Mouse (Mus musculus) heart, adult 2 months (tissue): ENCODE measurements around the gene Pigg. TPM values are rescaled to one million over a fixed set of nuclear protein-coding genes. Genes with fewer than 3 reads are reported as not detected.

Experiments
- DNase-seq, 2 experiments: peaks; one replicate each; pipeline ENCODE4 v3.0.0; 2021
- H3K27ac ChIP-seq: fragments of 200-600 bp; 2 replicates; pipeline ENCODE4 v1.8.1; 2022
- H3K27me3 ChIP-seq: fragments of 200-500 bp; 2 replicates; pipeline ENCODE4 v1.6.1; 2012; ENCODE audit warnings: mild to moderate bottlenecking, low read length, inconsistent platforms, mixed read lengths; ENCODE audit not compliant: control insufficient read depth, insufficient read depth
- H3K36me3 ChIP-seq: fragments of 200-500 bp; 2 replicates; pipeline ENCODE4 v1.6.1; 2012; ENCODE audit warnings: low read length, inconsistent platforms; ENCODE audit not compliant: control insufficient read depth, insufficient read depth
- H3K4me1 ChIP-seq: fragments of 200-500 bp; 2 replicates; pipeline ENCODE4 v1.6.1; 2011; ENCODE audit warnings: low read length; ENCODE audit not compliant: control insufficient read depth, insufficient read depth
- H3K4me3 ChIP-seq: fragments of 200-600 bp; 2 replicates; pipeline ENCODE4 v1.8.1; 2022
- H3K79me2 ChIP-seq: fragments of 200-500 bp; replicated peaks from 2 replicates; pipeline ENCODE4 v1.6.1; 2012; ENCODE audit warnings: mild to moderate bottlenecking, inconsistent platforms, low read length, moderate library complexity, mixed read lengths; ENCODE audit not compliant: control insufficient read depth, insufficient read depth
- H3K9ac ChIP-seq: fragments of 200-500 bp; 2 replicates; pipeline ENCODE4 v1.6.1; 2012; ENCODE audit warnings: low read depth, mild to moderate bottlenecking, control low read depth, inconsistent platforms, low read length, mixed read lengths
- CTCF ChIP-seq: fragments of 200-600 bp; IDR thresholded peaks from 2 replicates; pipeline ENCODE4 v1.8.1; 2022; ENCODE audit warnings: antibody characterized with exemption, mild to moderate bottlenecking, moderate library complexity
- EP300 ChIP-seq: fragments of 200-500 bp; IDR thresholded peaks from 2 replicates; pipeline ENCODE4 v1.6.1; 2011; ENCODE audit warnings: low read depth, low read length, control low read depth; ENCODE audit not compliant: insufficient read depth
- POLR2A ChIP-seq: fragments of 200-500 bp; IDR thresholded peaks from 2 replicates; pipeline ENCODE4 v1.6.1; 2011; ENCODE audit warnings: mild to moderate bottlenecking, low read depth, low read length, control low read depth; ENCODE audit not compliant: insufficient read depth
- WGBS: fragments of 180-500 bp; shearing (Covaris S2); methylation state at CpG from one replicate; pipeline ENCODE4 v1.1.7; 2018; 5-methylcytosine and 5-hydroxymethylcytosine counted together
- intact Hi-C: fragments of 180-260 bp; cut with DNase I; formaldehyde crosslinking; loops from one replicate; pipeline ENCODE4 v1.15.1; 2025
- polyA plus RNA-seq: library from polyadenylated mRNA; depleted of rRNA; stranded (reverse); fragments of >200 nt; gene quantifications from 2 replicates; pipeline ENCODE4 v1.2.3, GENCODE M21; 2012
- total RNA-seq, 2 experiments: library from RNA; stranded (reverse); gene quantifications; 2 replicates each; pipeline ENCODE4 v1.2.3; 2021

Gene Pigg
- total and polyA plus RNA-seq, 3 experiments: 5.9 to 10.4 (median 10.0) TPM

DNA sequence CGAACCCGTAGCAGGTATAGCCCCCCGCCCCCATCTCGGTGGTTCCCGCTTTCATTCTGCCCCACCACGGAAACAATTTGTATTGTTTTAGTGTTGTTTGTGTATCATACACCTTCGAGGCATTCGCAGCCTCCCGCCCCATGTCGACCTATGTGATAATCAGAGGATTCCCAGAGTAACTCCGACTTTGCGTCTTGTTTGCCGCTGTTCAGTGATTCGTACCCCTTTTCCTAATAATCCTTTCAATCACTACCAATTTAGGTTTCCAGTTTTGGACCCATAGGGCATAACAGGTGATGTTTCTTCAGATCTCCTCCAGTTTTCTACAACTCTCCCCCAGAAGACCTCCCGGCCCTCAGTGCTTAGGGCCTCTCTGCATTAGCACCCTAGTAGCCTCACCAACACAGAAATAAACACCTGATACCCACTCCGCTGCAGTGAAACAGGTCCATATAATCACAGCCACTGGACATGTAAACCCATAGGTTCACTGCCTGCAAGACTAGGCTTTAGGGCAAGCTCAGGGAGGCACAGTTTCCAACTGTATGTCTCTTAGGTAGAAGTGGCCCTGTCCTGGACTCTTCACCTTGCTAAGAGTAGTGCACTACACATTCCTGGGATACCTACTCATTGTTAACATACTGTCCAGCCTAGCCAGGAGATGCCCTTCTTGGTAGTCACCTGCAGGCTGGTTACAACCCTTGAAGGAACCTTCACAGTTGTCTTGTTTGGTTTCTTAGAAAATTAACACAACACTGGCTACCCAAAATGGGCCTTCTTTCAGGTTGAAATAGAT, 854 bp downstream of the Pigg start:
- H3K27ac ChIP-seq: peak overlapping the region; percentile 92
- H3K36me3 ChIP-seq: no peaks in the 10 kb centered on the region
- no peak for DNase-seq
- H3K9ac ChIP-seq: peak overlapping the region; percentile 89
- TF ChIP-seq EP300: no peak
- TF ChIP-seq POLR2A: no peak
- TF ChIP-seq CTCF: no peak
- intact Hi-C loops: no loop called here
- 4% methylated on average over 16 of the region's 16 CpGs for WGBS
- H3K27me3 ChIP-seq: no peaks in the 10 kb centered on the region
- peaks cover 4% of the 10 kb centered on the region for H3K4me1 ChIP-seq
- no peaks in the 10 kb centered on the region for H3K79me2 ChIP-seq
- peak overlapping the region; percentile 91 for H3K4me3 ChIP-seq

DNA sequence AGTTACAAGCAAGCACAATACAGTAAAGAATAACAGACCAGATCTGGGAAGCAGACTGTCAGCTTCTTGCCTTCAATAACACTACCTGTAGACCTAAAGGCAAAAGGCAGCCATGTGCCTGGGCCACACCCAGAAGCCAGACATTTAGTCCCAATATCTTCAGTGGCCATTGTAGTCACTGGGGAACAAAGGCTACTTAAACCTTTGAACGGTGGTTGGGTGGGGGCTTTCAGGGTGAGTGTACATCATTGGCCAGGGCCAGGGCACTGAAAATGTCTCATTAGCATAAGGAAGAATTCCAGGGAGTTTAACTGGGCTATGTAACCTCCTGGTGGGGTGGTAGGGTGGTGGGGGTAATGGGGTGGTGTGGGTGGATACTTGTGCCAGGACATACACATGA, 18.6 kb downstream of the Pigg start:
- H3K4me3 ChIP-seq: no peak overlapping the region
- no peak overlapping the region for H3K9ac ChIP-seq
- no peak for DNase-seq
- H3K79me2 ChIP-seq: no peaks in the 10 kb centered on the region
- no peak for TF ChIP-seq POLR2A
- no peak for TF ChIP-seq CTCF
- no peak for TF ChIP-seq EP300
- H3K27ac ChIP-seq: no peak overlapping the region
- no peaks in the 10 kb centered on the region; the same call in 1 of the 2 replicates for H3K36me3 ChIP-seq
- no peaks in the 10 kb centered on the region for H3K4me1 ChIP-seq
- intact Hi-C loops: no loop called here
- WGBS: 76% methylated on average over 1 of the region's 1 CpGs
- H3K27me3 ChIP-seq: no peaks in the 10 kb centered on the region

DNA sequence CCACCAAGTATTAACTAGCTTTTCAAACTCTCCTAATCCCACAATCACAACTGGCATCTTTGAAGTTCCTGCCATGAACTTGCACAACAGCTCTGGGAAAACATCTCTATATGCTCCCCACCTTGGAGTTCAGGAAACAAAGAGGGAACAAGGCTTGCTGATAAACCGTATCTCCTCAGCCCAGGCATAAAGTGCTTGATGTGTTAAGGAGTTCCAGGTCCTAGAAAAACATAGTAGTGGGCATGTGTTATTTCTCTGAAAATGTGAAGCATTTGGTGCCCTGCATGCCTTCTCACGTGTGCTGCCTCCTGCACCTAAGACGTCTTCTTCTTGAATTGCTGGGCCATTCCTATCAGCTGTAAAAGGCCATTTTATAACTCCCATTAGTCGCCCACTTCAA, 25.0 kb downstream of the Pigg start:
- no peak for TF ChIP-seq EP300
- TF ChIP-seq POLR2A: no peak
- TF ChIP-seq CTCF: no peak
- no peak overlapping the region for H3K27ac ChIP-seq
- no peaks in the 10 kb centered on the region for H3K4me1 ChIP-seq
- 69% methylated on average over 4 of the region's 4 CpGs for WGBS
- H3K27me3 ChIP-seq: no peaks in the 10 kb centered on the region
- intact Hi-C loops: no loop called here
- no peaks in the 10 kb centered on the region for H3K79me2 ChIP-seq
- no peak overlapping the region for H3K4me3 ChIP-seq
- peaks cover 4% of the 10 kb centered on the region; the same call in 1 of the 2 replicates for H3K36me3 ChIP-seq
- no peak overlapping the region for H3K9ac ChIP-seq
- DNase-seq: no peak

DNA sequence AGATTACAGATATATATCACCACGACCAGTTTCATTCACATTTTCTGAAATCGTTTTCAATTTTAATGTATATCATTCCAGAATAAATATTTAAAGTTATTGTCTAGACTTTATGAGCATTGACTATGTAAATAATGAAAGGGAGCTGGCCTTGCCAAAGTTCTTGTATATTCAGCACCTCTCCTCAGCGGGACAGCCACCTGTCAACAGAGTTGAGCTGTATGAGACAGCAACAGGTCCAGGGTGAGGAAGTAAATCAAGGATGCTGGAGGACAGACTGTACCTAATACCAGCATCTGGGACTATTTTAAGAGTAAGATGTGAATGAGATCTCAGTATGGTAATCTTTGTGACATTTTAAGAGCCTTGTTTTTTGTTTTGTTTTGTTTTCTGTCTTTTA, 25.6 kb downstream of the Pigg start:
- H3K9ac ChIP-seq: no peak overlapping the region
- peaks cover 4% of the 10 kb centered on the region; the same call in 1 of the 2 replicates for H3K36me3 ChIP-seq
- DNase-seq: no peak
- WGBS: 79% methylated on average over 3 of the region's 3 CpGs
- no peak overlapping the region for H3K27ac ChIP-seq
- no peaks in the 10 kb centered on the region for H3K4me1 ChIP-seq
- no peaks in the 10 kb centered on the region for H3K27me3 ChIP-seq
- H3K4me3 ChIP-seq: no peak overlapping the region
- TF ChIP-seq POLR2A: no peak
- no peak for TF ChIP-seq CTCF
- TF ChIP-seq EP300: no peak
- H3K79me2 ChIP-seq: no peaks in the 10 kb centered on the region
- intact Hi-C loops: no loop called here

DNA sequence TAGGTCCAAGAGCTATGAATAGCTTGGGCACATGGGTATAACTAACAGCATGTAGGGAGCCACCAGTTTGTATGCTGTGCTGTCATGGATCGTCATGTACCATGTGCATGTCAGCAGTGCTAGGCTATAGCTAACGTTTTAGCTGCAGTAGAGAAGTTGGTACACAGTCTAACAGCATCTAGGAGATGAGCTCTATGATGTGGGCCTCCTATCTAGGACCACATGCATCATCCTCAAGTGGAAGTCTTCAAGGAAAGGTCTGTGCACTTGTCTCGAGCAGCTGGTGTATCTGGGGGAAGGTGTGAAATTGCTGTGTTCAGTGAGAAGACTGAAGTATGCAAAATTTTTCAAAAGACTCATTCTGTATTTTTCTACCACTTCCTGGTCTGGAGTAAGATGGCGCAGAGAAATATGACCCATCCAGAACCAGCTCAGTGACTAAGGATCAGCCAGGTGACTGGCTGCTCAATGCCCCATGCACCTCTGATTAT, 31.3 kb downstream of the Pigg start:
- no peaks in the 10 kb centered on the region for H3K27me3 ChIP-seq
- intact Hi-C loops: no loop called here

DNA sequence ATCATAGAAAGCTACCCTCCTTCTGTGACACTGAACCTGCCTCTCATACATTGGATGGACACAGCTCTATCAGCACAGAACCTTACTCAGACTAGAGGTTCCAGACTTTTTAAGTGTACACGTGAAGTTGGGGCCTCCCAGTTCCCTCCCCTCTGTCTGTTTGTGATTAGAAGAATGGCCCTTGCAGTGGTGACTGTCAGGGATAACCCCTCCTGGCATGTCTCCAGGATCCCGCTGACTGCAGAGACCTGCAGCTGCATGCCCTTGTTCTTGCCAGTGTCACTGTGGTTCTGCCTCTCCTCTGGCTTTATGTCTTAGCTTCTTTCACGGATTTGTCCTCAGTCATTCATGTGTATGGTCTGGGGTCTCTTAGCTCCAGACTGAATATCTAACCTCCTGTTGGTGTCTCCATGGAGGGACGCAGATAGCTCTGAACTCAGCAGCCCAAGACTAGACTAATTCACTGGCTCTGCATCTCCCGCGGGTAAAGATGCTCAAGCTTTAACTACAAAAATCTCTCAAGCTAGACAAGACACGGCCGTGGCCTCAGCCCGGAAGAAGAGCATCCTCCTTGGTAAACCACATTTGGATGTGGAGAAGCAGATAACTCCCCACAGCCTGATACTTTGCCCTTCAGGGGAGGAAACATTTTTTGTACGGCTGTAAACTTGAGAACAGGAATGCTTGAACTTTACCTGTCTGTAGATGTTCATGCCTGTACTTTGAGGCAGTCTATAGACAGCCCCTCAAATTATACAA, 33.1 kb downstream of the Pigg start:
- DNase-seq: no peak
- H3K27ac ChIP-seq: no peak overlapping the region
- TF ChIP-seq CTCF: no peak
- TF ChIP-seq POLR2A: no peak
- no peak for TF ChIP-seq EP300
- H3K79me2 ChIP-seq: no peaks in the 10 kb centered on the region
- H3K27me3 ChIP-seq: no peaks in the 10 kb centered on the region
- H3K4me1 ChIP-seq: no peaks in the 10 kb centered on the region
- no peaks in the 10 kb centered on the region for H3K36me3 ChIP-seq
- H3K9ac ChIP-seq: no peak overlapping the region
- intact Hi-C loops: no loop called here
- 81% methylated on average over 10 of the region's 10 CpGs for WGBS
- no peak overlapping the region for H3K4me3 ChIP-seq

More for the DNA sequence above, 31.3 kb downstream of the Pigg start:
- H3K9ac ChIP-seq: no peak overlapping the region
- no peaks in the 10 kb centered on the region for H3K79me2 ChIP-seq
- no peaks in the 10 kb centered on the region for H3K4me1 ChIP-seq
- WGBS: 95% methylated on average over 4 of the region's 4 CpGs
- no peak overlapping the region for H3K4me3 ChIP-seq
- TF ChIP-seq CTCF (no peak), POLR2A (no peak), EP300 (no peak)
- H3K27ac ChIP-seq: no peak overlapping the region
- no peak for DNase-seq
- H3K36me3 ChIP-seq: peaks cover 2% of the 10 kb centered on the region; the same call in 1 of the 2 replicates
